Mouse (Mus musculus) MEL (cell line): ENCODE data around the gene Cpsf2.

Experiments used
- CTCF ChIP-seq, 3 experiments: IDR thresholded peaks in 2 of 3; conservative IDR thresholded peaks in 1 of 3; 2 replicates each; pipeline ENCODE4 v1.5.1; 2011 to 2012; ENCODE audit warnings: low read length in 3 of 3, low read depth in 2 of 3, mild to moderate bottlenecking in 2 of 3, improper control_type of control experiment in 1 of 3, inconsistent platforms in 1 of 3, mixed read lengths in 1 of 3, moderate library complexity in 1 of 3; ENCODE audit not compliant: control insufficient read depth in 1 of 3, insufficient read depth in 1 of 3, poor library complexity in 1 of 3, severe bottlenecking in 1 of 3
- ELF1 ChIP-seq: IDR thresholded peaks from 2 replicates; pipeline ENCODE4 v1.6.1; 2014; ENCODE audit warnings: low read depth, mild to moderate bottlenecking, inconsistent platforms, low read length, improper control_type of control experiment, moderate library complexity
- MAZ ChIP-seq: IDR thresholded peaks from 2 replicates; pipeline ENCODE4 v1.6.1; 2012; ENCODE audit warnings: low read depth, mild to moderate bottlenecking, inconsistent platforms, low read length, improper control_type of control experiment
- POLR2A ChIP-seq, 2 experiments: IDR thresholded peaks; 2 replicates each; pipeline ENCODE4 v1.6.1; 2011 to 2012; ENCODE audit warnings: low read length in 2 of 2, mild to moderate bottlenecking in 2 of 2, control low read depth in 1 of 2, improper control_type of control experiment in 1 of 2, low read depth in 1 of 2, moderate library complexity in 1 of 2; ENCODE audit not compliant: control insufficient read depth in 1 of 2, insufficient read depth in 1 of 2, poor library complexity in 1 of 2
- SMC3 ChIP-seq: IDR thresholded peaks from 2 replicates; pipeline ENCODE4 v1.6.1; 2011; ENCODE audit warnings: low read depth, low read length, improper control_type of control experiment
- USF2 ChIP-seq, 2 experiments: IDR thresholded peaks; 2 replicates each; pipeline ENCODE4 v1.6.1; 2011 to 2012; ENCODE audit warnings: improper control_type of control experiment in 2 of 2, low read length in 2 of 2, borderline replicate concordance in 1 of 2, inconsistent platforms in 1 of 2, low read depth in 1 of 2, mild to moderate bottlenecking in 1 of 2; ENCODE audit not compliant: insufficient read depth in 1 of 2

GRCm38 (mm10) chr12:102042247-102042646, 66.5 kb downstream of the Cpsf2 start:
- TF ChIP-seq CTCF (IDR thresholded peaks at IDR 0.05 in 2 of 3, conservative IDR thresholded peaks at IDR 0.05 in 1 of 3; ENCODE audit: control insufficient read depth in 1 of 3, insufficient read depth in 1 of 3, low read depth in 2 of 3, low read length in 3 of 3, poor library complexity in 1 of 3, severe bottlenecking in 1 of 3) (no peak), POLR2A (IDR thresholded peaks at IDR 0.05; ENCODE audit: control insufficient read depth in 1 of 2, insufficient read depth in 1 of 2, low read depth in 1 of 2, low read length in 2 of 2, poor library complexity in 1 of 2) (no peak), USF2 (IDR thresholded peaks at IDR 0.05; ENCODE audit: borderline replicate concordance in 1 of 2, insufficient read depth in 1 of 2, low read depth in 1 of 2, low read length in 2 of 2) (no peak), ELF1 (no peak), SMC3 (no peak), MAZ (no peak)
